Mouse (Mus musculus) brain, embryonic 14.5 days (tissue): ENCODE results near the gene Slc9a8. TPM values are rescaled to one million over a fixed set of nuclear protein-coding genes. Genes with fewer than 3 reads are reported as not detected.
A peak's percentile ranks its signal among the peaks of the same experiment; 100 is the strongest.

ENCODE experiments used
- DNase-seq: peaks from one replicate; pipeline ENCODE4 v3.0.0-alpha.2; 2011; ENCODE audit warnings: low read depth
- CTCF ChIP-seq: fragments of 200-500 bp; IDR thresholded peaks from 2 replicates; pipeline ENCODE4 v1.5.1; 2012; ENCODE audit warnings: inconsistent platforms, mild to moderate bottlenecking, moderate library complexity, borderline replicate concordance; ENCODE audit not compliant: insufficient read depth, insufficient read length; ENCODE audit errors: extremely low read depth
- POLR2A ChIP-seq: fragments of 200-500 bp; IDR thresholded peaks from 2 replicates; pipeline ENCODE4 v1.6.1; 2012; ENCODE audit warnings: mild to moderate bottlenecking, inconsistent platforms, borderline replicate concordance; ENCODE audit not compliant: poor library complexity, insufficient read depth, insufficient read length, severe bottlenecking; ENCODE audit errors: extremely low read depth
- polyA plus RNA-seq: library from polyadenylated mRNA; depleted of rRNA; stranded (reverse); fragments of >200 nt; gene quantifications from 2 replicates; pipeline ENCODE4 v1.2.3, GENCODE M21; 2012; rRNA removed

Slc9a8 gene
- polyA plus RNA-seq, 1 experiment: 45.5 TPM

GRCm38 (mm10) chr2:167506546-167507260 is 85.2 kb downstream of the Slc9a8 start:
- TF ChIP-seq POLR2A (no peak), CTCF (no peak)
- no peak for DNase-seq

GRCm38 (mm10) chr2:167507719-167508385 is 86.3 kb downstream of the Slc9a8 start:
- TF ChIP-seq POLR2A (no peak), CTCF (no peak)
- DNase-seq: no peak

GRCm38 (mm10) chr2:167508569-167508968 is 87.1 kb downstream of the Slc9a8 start:
- TF ChIP-seq CTCF (no peak), POLR2A (no peak)
- DNase-seq: no peak

GRCm38 (mm10) chr2:167510485-167510884 is 89.0 kb downstream of the Slc9a8 start:
- DNase-seq: no peak
- no peak for TF ChIP-seq POLR2A
- no peak for TF ChIP-seq CTCF

GRCm38 (mm10) chr2:167512365-167512764 is 90.9 kb downstream of the Slc9a8 start:
- TF ChIP-seq POLR2A (no peak), CTCF (no peak)
- no peak for DNase-seq

- no peak for TF ChIP-seq POLR2A
- peak; percentile 15; the same call in 1 of the 2 replicates for TF ChIP-seq CTCF
- DNase-seq: no peak
Measured at GRCm38 (mm10) chr2:167512970-167513369, 91.5 kb downstream of the Slc9a8 start.

- no peak for DNase-seq
- TF ChIP-seq CTCF: no peak
- TF ChIP-seq POLR2A: no peak
Measured at GRCm38 (mm10) chr2:167514641-167515040, 93.1 kb downstream of the Slc9a8 start.

GRCm38 (mm10) chr2:167515688-167516087 is 94.2 kb downstream of the Slc9a8 start:
- DNase-seq: no peak
- TF ChIP-seq POLR2A (no peak), CTCF (no peak)

- peak; percentile 36; the same call in 1 of the 2 replicates for TF ChIP-seq CTCF
- no peak for TF ChIP-seq POLR2A
- no peak for DNase-seq
Measured at GRCm38 (mm10) chr2:167519606-167520252, 98.2 kb downstream of the Slc9a8 start.

Other genes starting within 250 kb of the Slc9a8 start
- 4.5 and 9.2 TPM in 2 replicates for gene Kcnb1, start 231.6 kb upstream of the Slc9a8 start, polyA plus RNA-seq
- 4.5 and 6.1 TPM in 2 replicates for gene Ptgis, start 181.1 kb upstream of the Slc9a8 start, polyA plus RNA-seq
- gene B4galt5, start 72.5 kb upstream of the Slc9a8 start, polyA plus RNA-seq: 17.6 and 36.9 TPM in 2 replicates
- gene Rnf114, start 70.9 kb downstream of the Slc9a8 start, polyA plus RNA-seq: 133 and 160 TPM in 2 replicates
- gene Spata2, start 71.2 kb downstream of the Slc9a8 start, polyA plus RNA-seq: 44.4 and 45.9 TPM in 2 replicates
- gene Snai1, start 116.5 kb downstream of the Slc9a8 start, polyA plus RNA-seq: 7.8 and 12.0 TPM in 2 replicates
- gene Ube2v1, start 210.4 kb downstream of the Slc9a8 start, polyA plus RNA-seq: 144 and 183 TPM in 2 replicates
- gene Gm20431, start 239.8 kb downstream of the Slc9a8 start, polyA plus RNA-seq: 3.5 and 9.4 TPM in 2 replicates